In the genomic region with DNA sequence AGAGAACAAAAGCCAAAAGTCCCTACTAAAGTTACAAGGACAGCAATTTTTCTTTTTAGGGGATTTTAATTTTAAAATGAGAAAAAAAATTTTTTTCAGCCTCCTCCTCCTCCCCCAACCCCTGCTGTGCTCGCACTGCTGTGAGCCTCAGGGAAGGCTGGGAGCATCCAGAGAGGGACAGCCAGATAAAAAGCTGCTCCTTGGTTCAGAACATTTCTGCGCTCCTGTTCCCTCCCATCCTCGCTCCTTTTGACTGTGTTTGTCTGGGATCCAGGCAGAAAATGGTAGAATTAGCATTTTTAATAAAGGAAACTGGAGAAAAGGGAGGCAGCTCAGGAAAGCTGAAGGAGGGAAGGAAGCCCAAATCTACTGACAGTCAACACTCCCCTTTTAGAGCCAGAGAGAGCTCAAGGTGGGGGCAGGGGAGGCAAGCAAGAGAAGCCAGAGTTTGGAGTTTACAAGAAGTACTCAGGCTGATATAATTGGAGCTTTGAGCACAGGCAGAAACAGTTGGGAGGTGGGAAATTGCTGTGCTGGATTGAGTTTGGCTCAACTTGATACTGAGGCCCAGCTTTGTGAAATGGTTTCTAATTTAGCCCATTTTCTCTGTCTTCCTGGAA, we compare ENCODE assay signal across 9 mouse cellular contexts.
DNase-seq lines count a peak whose midpoint lies in the region; ATAC-seq lines count a peak whose summit lies in the region.
"Had no signal": no experiment of that assay in that cellular context is flagged by ENCODE, and none has a peak within 500 bp of the region (broad histone marks: within the 10 kb centered on the region; RNA-seq: fewer than 3 reads in every experiment).

No protein-coding gene starts in this region.

- 10% methylated on average over 3 of the region's 3 CpGs for WGBS in embryonic facial prominence, embryonic 10.5 days
- WGBS in neural tube, embryonic 15.5 days: 23% methylated on average over 3 of the region's 3 CpGs

- no peak overlapping the region for H3K4me3 ChIP-seq in embryonic facial prominence, embryonic 10.5 days
- no peak overlapping the region for H3K4me3 ChIP-seq in neural tube, embryonic 15.5 days (replicated peaks)
- H3K4me3 ChIP-seq: megakaryocyte, embryonic 14.5 days had no signal

- H3K9me3 ChIP-seq in embryonic facial prominence, embryonic 10.5 days: no peaks in the 10 kb centered on the region
- no peaks in the 10 kb centered on the region for H3K9me3 ChIP-seq in neural tube, embryonic 15.5 days (replicated peaks)

- H3K27me3 ChIP-seq in embryonic facial prominence, embryonic 10.5 days (replicated peaks; ENCODE audit: low read depth, poor library complexity, severe bottlenecking): no peaks in the 10 kb centered on the region
- no peaks in the 10 kb centered on the region for H3K27me3 ChIP-seq in neural tube, embryonic 15.5 days (replicated peaks)
- H3K27me3 ChIP-seq: megakaryocyte, embryonic 14.5 days had no signal

- H3K4me1 ChIP-seq in embryonic facial prominence, embryonic 10.5 days: peaks cover 34% of the 10 kb centered on the region
- H3K4me1 ChIP-seq in neural tube, embryonic 15.5 days: peaks cover 13% of the 10 kb centered on the region
- H3K4me1 ChIP-seq: megakaryocyte, embryonic 14.5 days had no signal

- H3K27ac ChIP-seq in embryonic facial prominence, embryonic 10.5 days (replicated peaks): peak overlapping the region; percentile 51
- no peak overlapping the region for H3K27ac ChIP-seq in neural tube, embryonic 15.5 days (replicated peaks)

- no peaks in the 10 kb centered on the region for H3K36me3 ChIP-seq in embryonic facial prominence, embryonic 10.5 days (replicated peaks)
- H3K36me3 ChIP-seq in neural tube, embryonic 15.5 days: no peaks in the 10 kb centered on the region

- DNase-seq in embryonic facial prominence, embryonic 10.5 days (ENCODE audit: low spot score): no peak
- DNase-seq in frontal cortex, adult 2 months (ENCODE audit: extremely low spot score in 1 of 2, low spot score in 1 of 2): peak; percentile 79 to 80
- DNase-seq in layer of hippocampus, postnatal 14 days (ENCODE audit: low spot score in 2 of 2): peak; percentile 49 to 77
- DNase-seq in kidney, postnatal 25 days: no peak
- no peak for DNase-seq in heart, adult 11 months
- no peak for DNase-seq in adrenal gland, adult 18-20 months (ENCODE audit: low spot score in 2 of 2)
- no peak for DNase-seq in thymus, postnatal 14 days

- no peak overlapping the region for H3K9ac ChIP-seq in neural tube, embryonic 15.5 days (replicated peaks)

- ATAC-seq in neural tube, embryonic 15.5 days (ENCODE audit: low FRiP score): peak; percentile 66

- no peak overlapping the region for H3K4me2 ChIP-seq in neural tube, embryonic 15.5 days

Comparison
In these comparisons a context has a peak if more than half of its experiments do, and no peak if none do; other contexts are left out.
1. DNase-seq: peak in frontal cortex, adult 2 months (2 of 2) and layer of hippocampus, postnatal 14 days (2 of 2); none in embryonic facial prominence, embryonic 10.5 days (single experiment), kidney, postnatal 25 days (0 of 2), heart, adult 11 months (single experiment), adrenal gland, adult 18-20 months (0 of 2) and thymus, postnatal 14 days (single experiment).